Mouse (Mus musculus) cortical plate, adult 2 months (tissue): ENCODE measurements around the gene Gnb1.

Experiments used
- CTCF ChIP-seq: fragments of 200-500 bp; IDR thresholded peaks from 2 replicates; pipeline ENCODE4 v1.5.1; 2011; ENCODE audit warnings: mild to moderate bottlenecking, control low read depth, low read length; ENCODE audit not compliant: insufficient read depth; ENCODE audit errors: extremely low read depth
- POLR2A ChIP-seq: fragments of 200-500 bp; IDR thresholded peaks from 2 replicates; pipeline ENCODE4 v1.6.1; 2011; ENCODE audit warnings: mild to moderate bottlenecking, low read length, control low read depth; ENCODE audit not compliant: insufficient read depth; ENCODE audit errors: extremely low read depth

DNA sequence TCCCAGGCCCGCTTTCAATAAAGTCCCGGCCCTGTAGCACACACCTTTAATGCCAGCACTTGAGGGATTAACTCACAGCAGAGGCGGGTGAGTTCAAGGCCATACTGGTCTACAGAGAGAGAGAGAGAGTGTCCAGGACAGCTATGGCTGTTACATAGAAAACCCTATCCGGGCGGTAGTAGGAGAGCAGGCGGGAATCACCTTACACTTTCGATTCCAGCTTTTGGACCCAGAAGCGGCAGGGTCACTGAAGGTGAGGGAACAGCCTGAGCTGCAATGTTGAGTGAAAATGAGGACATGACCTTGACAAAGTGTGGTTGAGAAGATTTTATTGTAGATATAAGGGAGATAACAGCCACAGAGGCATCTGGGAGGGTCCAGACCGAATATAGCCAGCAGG is 82.7 kb downstream of the Gnb1 start:
- no peak for TF ChIP-seq POLR2A
- TF ChIP-seq CTCF, result no peak
